Mouse (Mus musculus) forebrain, embryonic 16.5 days (tissue): ENCODE results near the gene Dctn3. TPM values are rescaled to one million over a fixed set of nuclear protein-coding genes. Genes with fewer than 3 reads are reported as not detected.

Experiments used
- ATAC-seq: fragments of 200-750 bp; cut with Nextera tagmentation; 2 replicates; pipeline ENCODE4 v1.8.0; 2017; ENCODE audit warnings: mild to moderate bottlenecking, moderate library complexity
- H3K27ac ChIP-seq: fragments of 300-500 bp; sonication (generic); 2 replicates; pipeline ENCODE4 v1.5.1; 2014; ENCODE audit warnings: low read length, control low read depth
- H3K27me3 ChIP-seq: fragments of 300-500 bp; sonication (generic); replicated peaks from 2 replicates; pipeline ENCODE4 v1.6.1; 2014; ENCODE audit warnings: low read length; ENCODE audit not compliant: control insufficient read depth, insufficient read depth
- H3K36me3 ChIP-seq: fragments of 300-500 bp; sonication (generic); 2 replicates; pipeline ENCODE4 v1.6.1; 2014; ENCODE audit not compliant: control insufficient read depth, insufficient read depth
- H3K4me1 ChIP-seq: fragments of 300-500 bp; sonication (generic); replicated peaks from 2 replicates; pipeline ENCODE4 v1.6.1; 2014; ENCODE audit warnings: low read length; ENCODE audit not compliant: control insufficient read depth, insufficient read depth
- H3K4me2 ChIP-seq: fragments of 300-500 bp; sonication (generic); 2 replicates; pipeline ENCODE4 v1.6.1; 2014; ENCODE audit warnings: mild to moderate bottlenecking, low read length, control low read depth
- H3K4me3 ChIP-seq: fragments of 300-500 bp; sonication (generic); replicated peaks from 2 replicates; pipeline ENCODE4 v1.5.1; 2014; ENCODE audit warnings: mild to moderate bottlenecking, low read length, control low read depth
- H3K9ac ChIP-seq: fragments of 300-500 bp; sonication (generic); replicated peaks from 2 replicates; pipeline ENCODE4 v1.6.1; 2014; ENCODE audit warnings: low read depth, low read length, control low read depth
- H3K9me3 ChIP-seq: fragments of 300-500 bp; sonication (generic); 2 replicates; pipeline ENCODE4 v1.6.1; 2016; ENCODE audit warnings: low read length; ENCODE audit not compliant: control insufficient read depth
- WGBS: fragments of 180-500 bp; shearing (Covaris S2); extraction: QIAGEN DNeasy Blood & Tissue Kit; methylation state at CpG from one replicate; pipeline ENCODE4 v1.1.7; 2014; 5-methylcytosine and 5-hydroxymethylcytosine counted together
- polyA plus RNA-seq: library from polyadenylated mRNA; unstranded; fragments of >200 nt; fragmentation: Nextera tagmentation; extraction: Ambion mirVana; gene quantifications from 2 replicates; pipeline ENCODE4 v1.2.1, GENCODE M21; 2015

Gene Dctn3
- polyA plus RNA-seq, 1 experiment from 2014 or later = 315 TPM

DNA sequence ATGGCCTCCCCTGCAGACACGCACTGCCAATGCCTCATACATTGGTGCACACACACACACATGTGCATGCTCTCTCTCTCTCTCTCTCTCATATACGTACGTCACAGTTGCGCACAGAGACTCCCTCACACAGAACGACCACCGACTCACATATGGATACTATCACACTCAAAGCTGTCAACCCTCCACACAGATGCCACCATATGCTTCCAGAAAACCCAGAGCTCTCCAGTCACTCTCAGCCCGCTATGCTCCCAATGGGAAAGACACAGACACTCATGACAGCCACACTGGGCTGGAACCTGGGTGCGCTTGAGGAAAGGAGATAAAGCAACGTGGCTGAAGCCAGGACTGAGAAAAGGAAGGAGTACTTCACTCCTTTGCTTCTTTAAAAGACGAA, 41.0 kb downstream of the Dctn3 start:
- no peak overlapping the region for H3K9ac ChIP-seq
- peak overlapping the region; percentile 52; the same call in 1 of the 2 replicates for H3K27ac ChIP-seq
- ATAC-seq = peak; percentile 29
- no peak overlapping the region for H3K4me3 ChIP-seq
- 51% methylated on average over 10 of the region's 10 CpGs for WGBS
- no peaks in the 10 kb centered on the region for H3K36me3 ChIP-seq
- no peaks in the 10 kb centered on the region for H3K27me3 ChIP-seq
- peaks cover 57% of the 10 kb centered on the region for H3K4me1 ChIP-seq
- no peak overlapping the region for H3K4me2 ChIP-seq
- H3K9me3 ChIP-seq = no peaks in the 10 kb centered on the region

DNA sequence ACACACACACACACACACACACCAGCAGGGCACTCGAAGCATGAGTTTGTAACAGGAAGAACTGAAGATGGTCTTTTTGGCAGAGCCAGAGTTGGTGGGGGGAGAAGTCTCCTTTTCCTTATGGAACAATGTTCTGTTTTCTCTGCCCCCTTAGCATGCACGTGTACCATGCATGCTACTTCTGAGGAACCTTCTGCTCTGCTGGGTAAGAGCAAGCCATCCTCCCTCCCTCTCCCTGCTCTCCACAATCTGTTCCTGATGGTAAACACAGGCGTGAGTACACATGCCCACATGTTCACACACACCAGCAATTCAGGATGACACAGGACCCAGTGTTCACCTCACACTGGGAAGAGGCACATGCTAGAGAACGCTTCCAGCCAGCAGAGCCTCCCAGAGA, 41.8 kb downstream of the Dctn3 start:
- no peak overlapping the region for H3K27ac ChIP-seq
- H3K4me3 ChIP-seq = no peak overlapping the region
- H3K9ac ChIP-seq = no peak overlapping the region
- no peaks in the 10 kb centered on the region for H3K27me3 ChIP-seq
- H3K4me1 ChIP-seq = peaks cover 65% of the 10 kb centered on the region
- WGBS = 34% methylated on average over 4 of the region's 4 CpGs
- no peak overlapping the region for H3K4me2 ChIP-seq
- H3K36me3 ChIP-seq = no peaks in the 10 kb centered on the region
- ATAC-seq = no peak
- H3K9me3 ChIP-seq = no peaks in the 10 kb centered on the region

GRCm38 (mm10) chr4:41679291-41679690, 43.7 kb downstream of the Dctn3 start:
- Histone ChIP-seq H3K4me2 (no peak overlapping the region), H3K4me3 (no peak overlapping the region), H3K9ac (no peak overlapping the region), H3K9me3 (no peaks in the 10 kb centered on the region), H3K4me1 (peaks cover 71% of the 10 kb centered on the region), H3K27ac (no peak overlapping the region), H3K27me3 (no peaks in the 10 kb centered on the region), H3K36me3 (no peaks in the 10 kb centered on the region)
- WGBS = 20% methylated on average over 1 of the region's 2 CpGs
- ATAC-seq = no peak

GRCm38 (mm10) chr4:41678863-41679262, 44.1 kb downstream of the Dctn3 start:
- H3K36me3 ChIP-seq = no peaks in the 10 kb centered on the region
- WGBS = 59% methylated on average over 6 of the region's 6 CpGs
- no peak overlapping the region for H3K27ac ChIP-seq
- H3K4me1 ChIP-seq = peaks cover 70% of the 10 kb centered on the region
- H3K9me3 ChIP-seq = no peaks in the 10 kb centered on the region
- H3K4me2 ChIP-seq = no peak overlapping the region
- ATAC-seq = no peak
- no peak overlapping the region for H3K4me3 ChIP-seq
- no peak overlapping the region for H3K9ac ChIP-seq
- no peaks in the 10 kb centered on the region for H3K27me3 ChIP-seq

DNA sequence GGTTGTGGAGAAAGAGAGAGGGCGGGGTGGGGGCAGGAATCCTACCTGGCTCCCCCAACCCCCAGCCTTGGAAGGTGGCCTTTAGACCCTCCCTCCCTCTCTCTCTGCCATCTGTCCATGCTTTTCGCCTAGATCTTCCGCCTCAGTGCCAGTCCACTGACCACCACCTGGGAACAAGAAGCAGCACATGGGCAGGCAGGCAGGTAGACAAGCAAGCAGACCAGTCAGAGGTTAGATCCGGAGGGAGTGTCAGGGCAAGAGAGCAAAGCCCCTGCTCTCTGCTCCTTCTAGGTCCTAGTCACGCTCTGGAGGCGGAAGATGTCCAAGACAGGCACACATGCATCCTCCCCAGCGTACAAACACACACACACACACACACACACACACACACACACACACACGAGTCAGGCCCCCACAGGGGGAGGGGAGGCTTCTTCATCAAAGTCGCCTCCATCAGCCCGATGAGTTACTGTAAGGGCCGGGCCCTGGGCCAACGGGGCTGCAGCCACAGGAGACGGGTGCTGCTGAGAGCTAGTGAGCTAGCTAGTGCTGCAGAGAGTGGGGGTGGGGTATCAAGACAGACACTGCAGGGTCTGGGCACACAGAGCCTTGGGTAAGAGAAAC, 45.9 kb downstream of the Dctn3 start:
- Histone ChIP-seq H3K4me3 (no peak overlapping the region), H3K9me3 (no peaks in the 10 kb centered on the region), H3K4me1 (peaks cover 73% of the 10 kb centered on the region), H3K27me3 (no peaks in the 10 kb centered on the region), H3K36me3 (no peaks in the 10 kb centered on the region), H3K9ac (no peak overlapping the region), H3K27ac (peak overlapping the region; percentile 52; the same call in 1 of the 2 replicates), H3K4me2 (no peak overlapping the region)
- 24% methylated on average over 13 of the region's 13 CpGs for whole genome bisulfite sequencing
- ATAC-seq = peak; percentile 63

DNA sequence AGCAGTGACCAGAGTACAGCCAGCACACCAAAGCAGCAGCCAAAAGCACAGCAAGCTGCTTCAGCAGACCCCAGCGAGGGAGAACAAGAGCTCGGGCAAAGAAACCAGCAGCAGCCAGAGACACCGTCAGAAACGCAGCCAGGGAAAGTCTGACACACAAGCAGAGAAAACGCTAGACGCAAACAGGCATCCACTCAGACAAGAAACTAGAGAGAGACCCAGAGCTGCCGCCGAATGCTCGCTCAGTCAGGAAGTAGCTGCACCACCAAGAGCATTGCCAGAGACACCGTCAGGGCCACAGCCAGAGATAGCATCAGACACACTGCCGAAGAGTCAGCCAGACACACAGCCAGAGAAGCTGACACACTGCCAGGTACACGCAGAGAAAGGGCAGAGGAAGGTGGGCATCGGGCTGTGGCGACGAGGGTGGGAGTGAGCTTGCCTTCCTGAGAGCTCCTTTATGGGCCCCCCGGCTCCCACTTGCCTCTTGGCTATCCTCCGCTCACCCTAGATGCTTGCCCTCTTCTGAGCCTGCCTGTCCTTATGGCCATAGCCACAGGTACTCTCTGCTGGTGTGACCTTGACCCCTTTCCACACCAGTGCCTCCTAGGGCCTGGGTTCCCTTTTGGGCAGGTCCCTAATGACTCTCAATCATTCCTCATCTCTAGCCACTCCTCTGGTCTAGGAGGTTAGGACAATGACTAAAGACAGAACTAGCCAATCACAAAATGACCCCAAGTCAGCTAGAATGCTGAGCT, 46.5 kb downstream of the Dctn3 start:
- Histone ChIP-seq H3K4me1 (peaks cover 75% of the 10 kb centered on the region), H3K9ac (peak overlapping the region; percentile 4; the same call in 1 of the 2 replicates), H3K4me2 (peak overlapping the region; percentile 8; the same call in 1 of the 2 replicates), H3K36me3 (no peaks in the 10 kb centered on the region), H3K27me3 (no peaks in the 10 kb centered on the region), H3K4me3 (no peak overlapping the region), H3K9me3 (no peaks in the 10 kb centered on the region), H3K27ac (peak overlapping the region; percentile 33; the same call in 1 of the 2 replicates)
- WGBS = 34% methylated on average over 13 of the region's 17 CpGs
- ATAC-seq = no peak

DNA sequence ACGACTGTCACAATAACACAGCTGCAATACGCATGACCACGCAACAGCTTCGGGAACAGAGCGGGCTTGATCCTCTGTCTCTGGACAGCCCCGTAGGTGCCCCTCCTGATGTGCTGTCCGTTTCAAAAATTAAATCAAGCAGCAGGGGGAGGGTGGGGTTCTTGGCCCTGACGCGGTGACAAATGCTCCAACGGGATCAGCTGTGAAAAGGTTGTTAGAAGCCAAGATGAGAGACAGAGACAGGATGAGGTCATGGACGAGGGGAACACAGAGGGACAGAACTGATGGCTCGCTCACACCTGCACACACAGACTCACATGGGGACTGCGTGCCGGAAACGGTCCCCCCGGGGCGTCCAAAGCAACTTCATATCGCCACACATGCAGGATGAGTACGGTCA, 49.8 kb downstream of the Dctn3 start:
- ATAC-seq = no peak
- no peaks in the 10 kb centered on the region for H3K9me3 ChIP-seq
- H3K4me3 ChIP-seq = no peak overlapping the region
- peaks cover 50% of the 10 kb centered on the region for H3K4me1 ChIP-seq
- H3K27me3 ChIP-seq = no peaks in the 10 kb centered on the region
- H3K9ac ChIP-seq = no peak overlapping the region
- H3K27ac ChIP-seq = no peak overlapping the region
- no peaks in the 10 kb centered on the region for H3K36me3 ChIP-seq
- no peak overlapping the region for H3K4me2 ChIP-seq
- 31% methylated on average over 19 of the region's 19 CpGs for WGBS

GRCm38 (mm10) chr4:41672522-41672963, 50.4 kb downstream of the Dctn3 start:
- H3K9ac ChIP-seq = no peak overlapping the region
- H3K4me3 ChIP-seq = no peak overlapping the region
- no peak overlapping the region for H3K4me2 ChIP-seq
- H3K36me3 ChIP-seq = no peaks in the 10 kb centered on the region
- no peaks in the 10 kb centered on the region for H3K9me3 ChIP-seq
- no peak for ATAC-seq
- WGBS = 12% methylated on average over 8 of the region's 8 CpGs
- peaks cover 43% of the 10 kb centered on the region for H3K4me1 ChIP-seq
- no peaks in the 10 kb centered on the region for H3K27me3 ChIP-seq
- H3K27ac ChIP-seq = no peak overlapping the region

DNA sequence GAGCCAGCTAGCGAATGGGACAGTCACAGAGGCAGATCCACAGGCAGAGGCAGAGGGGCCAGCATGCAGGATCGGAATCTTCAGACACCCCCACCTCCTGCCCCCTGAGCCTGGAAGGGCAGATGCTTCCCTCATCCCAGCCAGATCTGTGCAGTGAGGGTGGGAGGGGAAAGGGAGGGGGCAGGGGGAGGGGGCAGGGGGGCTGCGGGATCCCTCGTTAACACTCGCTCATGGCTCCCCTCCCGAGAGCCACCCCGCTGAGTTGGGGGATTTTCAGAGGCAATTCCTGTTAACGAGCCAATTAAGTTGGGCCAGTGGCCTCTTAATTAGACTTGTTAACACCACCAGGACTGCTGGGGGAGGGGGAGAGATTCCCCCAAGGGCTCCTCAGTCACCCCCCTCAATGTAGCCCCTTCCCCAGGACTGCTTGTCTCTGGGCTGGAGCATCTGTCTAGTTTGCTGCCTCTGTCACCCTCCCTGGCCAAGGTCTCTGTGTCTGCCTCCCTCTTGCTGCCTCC, 50.9 kb downstream of the Dctn3 start:
- WGBS = 2% methylated on average over 8 of the region's 8 CpGs
- no peaks in the 10 kb centered on the region for H3K27me3 ChIP-seq
- 0 out of 2 replicates have a peak overlapping the region, but pooled peaks have one; percentile 17 for H3K27ac ChIP-seq
- H3K36me3 ChIP-seq = no peaks in the 10 kb centered on the region
- peak overlapping the region; percentile 8; the same call in 1 of the 2 replicates for H3K4me2 ChIP-seq
- H3K4me1 ChIP-seq = peaks cover 38% of the 10 kb centered on the region
- 0 out of 2 replicates have a peak overlapping the region, but pooled peaks have one; percentile 18 for H3K9ac ChIP-seq
- no peak overlapping the region for H3K4me3 ChIP-seq
- no peaks in the 10 kb centered on the region for H3K9me3 ChIP-seq
- peak; percentile 70 for ATAC-seq
